In genomic region chr6:52987391-52987790, GRCm38 (mm10) we compare ENCODE assay signal across 10 mouse cellular contexts.
DNase-seq lines count a peak whose midpoint lies in the region; ATAC-seq lines count a peak whose summit lies in the region.
"Had no signal": no experiment of that assay in that cellular context is flagged by ENCODE, and none has a peak within 500 bp of the region (broad histone marks: within the 10 kb centered on the region; RNA-seq: fewer than 3 reads in every experiment).

No protein-coding gene starts in this region.

- WGBS in forebrain, embryonic 10.5 days, result 61% methylated on average over 4 of the region's 4 CpGs
- 52% methylated on average over 4 of the region's 4 CpGs for WGBS in forebrain, embryonic 15.5 days

- no peak for ATAC-seq in forebrain, embryonic 15.5 days (replicated peaks)

- intact Hi-C loops in left cerebral cortex, postnatal 14 days (cut with DNase I), result no loop called here
- intact Hi-C loops in heart, postnatal 36 days (cut with DNase I), result loop anchor here (2.0 to 5.0 kb wide), 3 partner anchors 31 to 730 kb away; no protein-coding TSS in a partner anchor

- H3K9ac ChIP-seq in forebrain, embryonic 15.5 days (replicated peaks), result no peak overlapping the region
- H3K9ac ChIP-seq: hindbrain, embryonic 15.5 days; neural tube, embryonic 12.5 days had no signal

- H3K4me3 ChIP-seq in forebrain, embryonic 10.5 days, result no peak overlapping the region
- no peak overlapping the region for H3K4me3 ChIP-seq in forebrain, embryonic 15.5 days
- H3K4me3 ChIP-seq: hindbrain, embryonic 15.5 days; neural tube, embryonic 12.5 days had no signal

- H3K27me3 ChIP-seq in forebrain, embryonic 10.5 days (ENCODE audit: poor library complexity, severe bottlenecking), result no peaks in the 10 kb centered on the region; the same call in none of the 2 replicates
- no peaks in the 10 kb centered on the region for H3K27me3 ChIP-seq in forebrain, embryonic 15.5 days
- H3K27me3 ChIP-seq: hindbrain, embryonic 15.5 days; neural tube, embryonic 12.5 days had no signal

- peak; percentile 42 for DNase-seq in forebrain, embryonic 10.5 days (ENCODE audit: extremely low spot score, low spot score)
- DNase-seq in left cerebral cortex, postnatal 14 days (ENCODE audit: low spot score in 2 of 2), result peak; percentile 47 to 59
- no peak for DNase-seq in left cerebral cortex, adult 8-10 months (ENCODE audit: low spot score in 2 of 2)
- DNase-seq in adrenal gland, postnatal 25 days, result peak; percentile 18
- DNase-seq in heart, postnatal 36 days, result peak; percentile 28 to 37
- DNase-seq in retina, embryonic 14.5 days (ENCODE audit: low spot score), result peak; percentile 69
- no peak for DNase-seq in urinary bladder, adult 18-20 months (ENCODE audit: low spot score in 2 of 2)

- H3K36me3 ChIP-seq in forebrain, embryonic 10.5 days (replicated peaks), result no peaks in the 10 kb centered on the region
- no peaks in the 10 kb centered on the region for H3K36me3 ChIP-seq in forebrain, embryonic 15.5 days
- H3K36me3 ChIP-seq: hindbrain, embryonic 15.5 days; neural tube, embryonic 12.5 days had no signal

- H3K9me3 ChIP-seq in forebrain, embryonic 10.5 days, result no peaks in the 10 kb centered on the region; the same call in 1 of the 2 replicates
- no peaks in the 10 kb centered on the region for H3K9me3 ChIP-seq in forebrain, embryonic 15.5 days
- H3K9me3 ChIP-seq: hindbrain, embryonic 15.5 days; neural tube, embryonic 12.5 days had no signal

- H3K27ac ChIP-seq in forebrain, embryonic 10.5 days, result no peak overlapping the region
- H3K27ac ChIP-seq in forebrain, embryonic 15.5 days (replicated peaks), result no peak overlapping the region
- H3K27ac ChIP-seq: hindbrain, embryonic 15.5 days; neural tube, embryonic 12.5 days had no signal

- H3K4me2 ChIP-seq in forebrain, embryonic 15.5 days (replicated peaks), result no peak overlapping the region
- H3K4me2 ChIP-seq: hindbrain, embryonic 15.5 days; neural tube, embryonic 12.5 days had no signal

- H3K4me1 ChIP-seq in forebrain, embryonic 10.5 days, result no peaks in the 10 kb centered on the region
- no peaks in the 10 kb centered on the region for H3K4me1 ChIP-seq in forebrain, embryonic 15.5 days
- H3K4me1 ChIP-seq: hindbrain, embryonic 15.5 days; neural tube, embryonic 12.5 days had no signal

Comparison
In these comparisons a context has a peak if more than half of its experiments do, and no peak if none do; other contexts are left out.
1. DNase-seq: peak in forebrain, embryonic 10.5 days (single experiment), left cerebral cortex, postnatal 14 days (2 of 2), adrenal gland, postnatal 25 days (single experiment), heart, postnatal 36 days (2 of 2) and retina, embryonic 14.5 days (single experiment); none in left cerebral cortex, adult 8-10 months (0 of 2) and urinary bladder, adult 18-20 months (0 of 2).